Mouse (Mus musculus) left cerebral cortex, adult 2 months (tissue): Measurements from ENCODE around the gene Sytl3. TPM values are rescaled to one million over a fixed set of nuclear protein-coding genes. Genes with fewer than 3 reads are reported as not detected.

ENCODE experiments used
- DNase-seq, 2 experiments: peaks; one replicate each; pipeline ENCODE4 v3.0.0; 2021 to 2022; ENCODE audit warnings: low spot score in 2 of 2, mixed read lengths in 1 of 2; ENCODE audit errors: extremely low spot score in 1 of 2
- H3K27ac ChIP-seq: fragments of 200-600 bp; 2 replicates; pipeline ENCODE4 v1.8.1; 2022
- H3K4me3 ChIP-seq: fragments of 200-600 bp; 2 replicates; pipeline ENCODE4 v1.8.1; 2022
- CTCF ChIP-seq: fragments of 200-600 bp; IDR thresholded peaks from 2 replicates; pipeline ENCODE4 v1.8.1; 2022; ENCODE audit warnings: antibody characterized with exemption, mild to moderate bottlenecking, moderate library complexity
- intact Hi-C: fragments of 180-260 bp; cut with DNase I; formaldehyde crosslinking; loops from one replicate; pipeline ENCODE4 v1.15.1; 2025
- total RNA-seq, 2 experiments: library from RNA; stranded (reverse); gene quantifications; 2 replicates each; pipeline ENCODE4 v1.2.3; 2021

Gene Sytl3
- total RNA-seq, 2 experiments from 2014 or later = 0.34 to 0.77 TPM

DNA sequence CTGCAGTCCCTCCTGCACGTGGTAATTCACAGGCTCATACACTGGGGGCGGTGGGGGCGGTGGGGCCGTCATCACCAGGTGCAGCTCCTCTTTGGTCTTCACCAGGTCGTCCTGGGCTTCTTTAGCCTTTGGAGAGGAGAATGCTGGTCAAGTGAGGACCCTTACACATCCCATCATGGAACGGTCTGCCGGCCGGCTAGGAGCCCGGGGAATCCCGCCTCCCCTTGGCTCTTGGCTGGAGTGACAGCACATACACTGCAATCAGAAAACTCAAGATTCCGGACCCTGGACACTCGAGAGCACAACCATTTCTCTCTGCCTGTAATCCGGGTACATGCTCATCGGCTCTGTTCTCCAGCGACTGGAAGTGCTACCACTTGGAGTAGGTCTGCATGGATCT lies 80.9 kb downstream of the Sytl3 start:
- no peak for TF ChIP-seq CTCF
- no peak for DNase-seq
- no peak overlapping the region for H3K4me3 ChIP-seq
- intact Hi-C loops = no loop called here
- no peak overlapping the region for H3K27ac ChIP-seq

DNA sequence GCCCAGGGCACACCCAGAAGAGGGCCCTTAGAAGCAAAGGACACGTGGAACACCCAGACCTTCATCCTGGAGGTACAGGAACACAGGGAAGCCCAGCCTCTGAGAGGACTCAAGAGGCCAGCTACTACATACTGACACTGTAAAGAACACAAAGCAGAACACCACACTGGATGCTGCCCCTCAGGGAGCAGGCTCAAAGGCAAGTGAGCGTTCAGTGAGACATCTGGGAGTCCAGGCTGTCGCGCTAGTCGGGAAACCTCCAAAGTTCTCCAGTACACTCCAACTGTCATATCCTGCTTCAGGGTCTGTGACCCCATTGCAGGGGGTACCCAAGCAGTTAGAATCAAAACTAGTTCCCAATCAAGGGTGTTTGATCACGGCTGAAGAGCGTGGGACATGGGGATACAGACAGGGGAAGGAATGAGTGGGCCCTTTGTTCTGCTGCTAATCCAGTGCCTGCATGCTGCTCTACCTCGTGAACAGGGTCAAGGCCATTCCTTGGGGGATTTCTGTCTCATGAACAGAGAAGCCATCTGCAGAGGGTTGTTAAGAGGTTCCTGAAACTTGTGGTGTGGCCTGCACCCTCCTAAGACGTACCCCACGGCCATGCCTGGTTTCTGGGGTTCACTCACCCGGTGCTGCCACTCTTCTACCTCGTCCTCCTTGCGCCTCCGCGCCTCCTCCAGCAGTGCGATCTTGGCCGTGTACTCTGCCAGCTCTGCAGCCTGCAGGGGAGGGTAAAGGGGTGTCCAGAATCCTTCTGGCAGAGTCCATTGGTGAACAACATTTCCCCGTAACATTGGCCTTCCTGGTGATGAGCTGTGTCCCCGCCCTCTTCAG lies 81.7 kb downstream of the Sytl3 start:
- no peak for TF ChIP-seq CTCF
- intact Hi-C loops = no loop called here
- Histone ChIP-seq H3K4me3 (no peak overlapping the region), H3K27ac (no peak overlapping the region)
- no peak for DNase-seq

DNA sequence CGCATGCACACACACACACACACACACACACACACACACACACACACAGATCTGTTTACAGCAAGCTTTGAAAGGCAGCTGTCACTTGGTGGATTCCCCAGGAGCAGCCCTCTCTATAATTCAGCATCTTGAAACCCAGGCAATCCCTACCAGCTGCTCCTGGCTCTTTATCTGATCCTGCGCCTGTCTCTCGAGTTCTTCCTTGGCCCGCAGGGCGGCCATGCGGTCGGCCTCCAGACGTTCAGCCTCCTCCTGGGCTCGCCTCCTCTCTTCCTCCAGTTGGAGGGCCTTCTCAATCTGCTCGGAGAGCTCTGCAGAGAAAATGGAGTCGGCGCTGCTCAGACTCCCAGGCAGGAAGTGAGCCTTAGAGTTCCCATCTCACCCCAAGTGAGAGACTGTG lies 82.4 kb downstream of the Sytl3 start:
- Histone ChIP-seq H3K4me3 (no peak overlapping the region), H3K27ac (no peak overlapping the region)
- no peak for DNase-seq
- intact Hi-C loops = no loop called here
- no peak for TF ChIP-seq CTCF

- no peak for DNase-seq
- intact Hi-C loops = no loop called here
- TF ChIP-seq CTCF = no peak
- no peak overlapping the region for H3K4me3 ChIP-seq
- no peak overlapping the region for H3K27ac ChIP-seq
Observed at GRCm38 (mm10) chr17:6742083-6743038, 83.5 kb downstream of the Sytl3 start.

- no peak for TF ChIP-seq CTCF
- H3K4me3 ChIP-seq = no peak overlapping the region
- H3K27ac ChIP-seq = no peak overlapping the region
- intact Hi-C loops = no loop called here
- DNase-seq = no peak
Observed at GRCm38 (mm10) chr17:6743039-6743575, 84.2 kb downstream of the Sytl3 start.

- intact Hi-C loops = no loop called here
- Histone ChIP-seq H3K27ac (no peak overlapping the region), H3K4me3 (no peak overlapping the region)
- no peak for TF ChIP-seq CTCF
- DNase-seq = no peak
Observed at GRCm38 (mm10) chr17:6743787-6744239, 84.9 kb downstream of the Sytl3 start.

DNA sequence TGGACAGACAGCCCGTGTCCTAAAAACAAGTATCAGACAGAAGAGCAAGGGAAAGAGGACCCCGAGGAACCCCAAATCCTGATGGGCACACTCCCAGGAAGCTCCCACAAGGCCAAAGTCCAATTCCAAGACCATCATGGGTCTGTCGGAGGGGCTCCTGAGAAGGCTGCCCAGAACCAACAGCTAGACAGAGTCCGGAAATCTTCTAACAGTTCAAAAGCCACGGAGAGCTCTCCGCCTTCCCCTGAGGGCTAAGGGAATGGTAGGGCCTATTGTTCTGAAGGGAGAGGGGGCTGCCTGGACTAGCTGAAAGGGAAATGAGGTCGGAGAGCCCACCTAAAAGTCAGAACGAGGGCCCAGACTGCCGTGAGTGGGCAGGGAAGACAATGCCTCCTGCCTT lies 85.5 kb downstream of the Sytl3 start:
- no peak overlapping the region for H3K27ac ChIP-seq
- intact Hi-C loops = no loop called here
- no peak overlapping the region for H3K4me3 ChIP-seq
- TF ChIP-seq CTCF = no peak
- DNase-seq = no peak

DNA sequence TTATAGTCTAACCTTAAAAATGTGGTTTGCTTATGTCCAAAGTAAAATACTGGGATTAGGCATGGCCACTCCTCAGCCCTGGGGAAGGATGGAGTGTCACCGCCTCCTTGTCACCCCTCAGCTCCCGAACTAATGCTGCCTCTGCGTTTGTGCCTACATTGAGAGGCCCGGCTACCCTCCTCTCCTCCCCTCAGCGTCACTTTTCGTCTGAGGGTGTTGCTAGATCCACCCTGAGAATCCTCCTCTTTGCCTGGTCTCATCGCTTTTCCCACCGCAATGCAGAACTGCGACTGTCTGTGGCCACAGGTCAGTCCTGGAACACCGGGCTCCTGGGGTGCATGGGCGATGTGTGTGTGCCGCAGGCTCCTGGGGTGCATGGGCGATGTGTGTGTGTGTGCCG lies 86.0 kb downstream of the Sytl3 start:
- Histone ChIP-seq H3K4me3 (no peak overlapping the region), H3K27ac (no peak overlapping the region)
- no peak for TF ChIP-seq CTCF
- intact Hi-C loops = no loop called here
- DNase-seq = no peak

- DNase-seq = no peak
- Histone ChIP-seq H3K4me3 (no peak overlapping the region), H3K27ac (no peak overlapping the region)
- TF ChIP-seq CTCF = no peak
- intact Hi-C loops = no loop called here
Observed at GRCm38 (mm10) chr17:6745503-6745902, 86.6 kb downstream of the Sytl3 start.

GRCm38 (mm10) chr17:6745975-6746374 lies 87.1 kb downstream of the Sytl3 start:
- intact Hi-C loops = no loop called here
- Histone ChIP-seq H3K4me3 (no peak overlapping the region), H3K27ac (no peak overlapping the region)
- DNase-seq = no peak
- no peak; the same call in 1 of the 2 replicates for TF ChIP-seq CTCF

DNA sequence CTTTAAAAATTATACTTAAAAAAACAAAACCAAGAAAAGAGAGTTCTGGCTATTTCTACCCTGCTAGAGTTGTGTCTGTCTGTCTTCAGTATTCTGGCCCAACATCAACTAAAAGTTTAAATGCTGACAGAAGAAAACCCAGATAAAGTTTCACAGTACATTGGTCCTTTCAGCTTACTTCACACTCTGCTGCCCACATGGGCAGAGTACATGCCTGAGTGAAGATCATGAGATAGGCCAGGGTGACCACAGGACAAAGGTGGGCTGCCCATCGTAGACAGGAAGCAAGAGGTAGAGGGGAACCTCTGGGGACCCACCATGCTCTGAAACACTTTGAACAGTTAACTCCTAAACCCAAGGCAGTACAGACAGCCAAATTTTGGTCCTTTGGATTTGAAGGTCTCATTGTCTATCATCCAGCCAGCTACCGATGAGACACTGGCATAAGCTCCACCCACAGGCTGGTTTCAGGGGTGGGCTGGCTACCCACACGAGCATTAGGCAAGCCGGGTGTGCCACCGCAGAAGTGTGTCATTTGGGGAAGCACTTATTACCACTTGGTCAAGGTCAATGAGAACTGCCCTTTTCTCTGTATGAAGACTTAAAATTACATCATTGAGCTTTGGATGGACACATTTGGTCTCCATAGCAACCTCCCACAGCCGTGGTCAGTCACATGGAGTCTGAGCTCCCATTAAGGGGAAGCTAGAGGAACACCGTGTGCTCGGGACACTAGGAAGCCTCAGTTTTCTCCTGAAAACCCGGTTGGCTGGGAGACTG lies 87.7 kb downstream of the Sytl3 start:
- DNase-seq = no peak
- no peak for TF ChIP-seq CTCF
- Histone ChIP-seq H3K4me3 (no peak overlapping the region), H3K27ac (no peak overlapping the region)
- intact Hi-C loops = no loop called here
